In the genomic region with DNA sequence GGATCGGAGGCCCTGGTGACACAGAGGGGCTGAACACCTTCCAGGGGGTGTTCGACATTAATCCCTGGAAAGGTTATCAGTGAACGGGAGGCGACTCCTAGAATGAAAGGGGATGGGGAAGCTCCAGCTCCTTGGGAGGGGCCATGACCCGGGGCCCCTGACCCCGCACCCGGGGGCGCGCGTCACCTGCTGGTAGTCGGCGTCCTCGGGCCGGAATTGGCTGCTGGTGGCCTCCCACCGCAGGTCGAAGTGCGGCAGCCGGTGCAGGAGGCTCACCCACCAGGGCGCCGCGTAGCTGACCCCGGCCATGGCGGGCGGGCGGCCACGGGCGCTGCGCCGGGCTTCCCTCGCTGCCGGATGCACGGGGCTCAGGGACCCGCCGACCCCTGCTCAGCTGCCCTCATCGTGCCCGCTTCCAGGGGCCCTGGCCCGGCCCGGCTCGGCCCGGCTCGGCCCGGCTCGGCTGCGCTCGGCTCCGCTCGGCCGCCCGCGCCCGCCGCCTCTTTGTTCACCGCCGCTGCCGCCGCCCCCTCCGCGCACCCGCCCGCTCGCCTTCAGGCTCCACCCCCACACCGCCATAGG, we compare ENCODE assay signal across 7 mouse cellular contexts. TPM values are rescaled to one million over a fixed set of nuclear protein-coding genes. Genes with fewer than 3 reads are reported as not detected.
DNase-seq lines count a peak whose midpoint lies in the region; ATAC-seq and TF ChIP-seq lines count a peak whose summit lies in the region.

A gene (minus strand): TSS at position 513 of the 582 bp plus-strand sequence.

- peak within 1 kb of the TSS; percentile 85 for H3K4me3 ChIP-seq in bone marrow macrophage, adult 2 months (ENCODE audit: insufficient read depth, low read length)

- peak; percentile 21 for DNase-seq in retina, postnatal 7 days (ENCODE audit: low read depth, low spot score)
- no peak for DNase-seq in retina, postnatal 1 day
- DNase-seq in gonadal fat pad, adult 2 months (ENCODE audit: low read depth) = no peak
- DNase-seq in layer of hippocampus, postnatal 14 days (ENCODE audit: low spot score in 2 of 2) = no peak
- no peak for DNase-seq in urinary bladder, postnatal 14 days (ENCODE audit: low spot score)

- no peak for TF ChIP-seq POLR2A in bone marrow macrophage, adult 2 months (IDR thresholded peaks at IDR 0.05; ENCODE audit: borderline replicate concordance, low read depth, low read length)

- H3K27ac ChIP-seq in bone marrow macrophage, adult 2 months (ENCODE audit: insufficient read depth, low read depth, low read length) = no peak within 1 kb of the TSS

- TF ChIP-seq CTCF in bone marrow macrophage, adult 2 months (IDR thresholded peaks at IDR 0.05; ENCODE audit: low read depth, low read length) = no peak

- peaks cover 26% of the 10 kb centered on the region for H3K4me1 ChIP-seq in bone marrow macrophage, adult 2 months (ENCODE audit: control insufficient read depth, insufficient read depth, low read length)

- ATAC-seq in megakaryocyte progenitor cell, adult 5-6 weeks (replicated peaks; ENCODE audit: poor library complexity) = no peak

RNA-seq across cellular contexts. Expression of the gene that starts here (rescaled TPM):
- polyA plus RNA-seq in bone marrow macrophage, adult 2 months (2012; ENCODE audit: insufficient read depth, insufficient read length, missing spikeins) = 73.6 and 91.5 TPM in 2 replicates
- polyA plus RNA-seq in gonadal fat pad, adult 2 months (2012; rRNA removed) = 59.6 and 77.6 TPM in 2 replicates
- total RNA-seq in layer of hippocampus, postnatal 14 days (2021) = 100 to 1,000 TPM; 357 to 365 TPM
- total RNA-seq in megakaryocyte progenitor cell, adult 5-6 weeks (2015) = 31.4 and 35.8 TPM in 2 replicates
- total RNA-seq in megakaryocyte progenitor cell, adult 5-6 weeks (2017) = 8.1 and 10.2 TPM in 2 replicates

Comparison
In these comparisons a context has a peak if more than half of its experiments do, and no peak if none do; other contexts are left out.
1. RNA of the gene that starts here (total RNA-seq): 357 to 365 TPM in layer of hippocampus, postnatal 14 days; 8.1 to 35.8 TPM in megakaryocyte progenitor cell, adult 5-6 weeks; every median in the first group is over 4 times any median in the second.